Mouse (Mus musculus): ENCODE data around the gene Csmd2.

GRCm38 (mm10) chr4:128326755-128327154 is 339.1 kb downstream of the Csmd2 start:
- no peak for TF ChIP-seq POLR2A (IDR thresholded peaks at IDR 0.05; ENCODE audit: borderline replicate concordance, control insufficient read depth, low read depth, low read length)
- no peak for TF ChIP-seq CTCF (IDR thresholded peaks at IDR 0.05; ENCODE audit: control insufficient read depth, insufficient read depth, low read length)
